Mouse (Mus musculus) adrenal gland, adult 2 months (tissue): ENCODE measurements around the gene Hectd4. TPM values are rescaled to one million over a fixed set of nuclear protein-coding genes. Genes with fewer than 3 reads are reported as not detected.
"Not testable (repeated sequence)": the region's sequence is repeated elsewhere in the genome, so short reads cannot be mapped to it uniquely, and the experiment has no call there.

Experiments
- DNase-seq: peaks from one replicate; pipeline ENCODE4 v3.0.0; 2021
- long read RNA-seq: library from polyadenylated mRNA; stranded (forward); transcript quantifications from one replicate; pipeline ENCODE4 v2.0.0, GENCODE M21; 2021
- polyA plus RNA-seq: library from polyadenylated mRNA; depleted of rRNA; stranded (reverse); fragments of >200 nt; gene quantifications from 2 replicates; pipeline ENCODE4 v1.2.3, GENCODE M21; 2012; rRNA removed
- total RNA-seq, 2 experiments: library from RNA; stranded (reverse); gene quantifications; 2 replicates each; pipeline ENCODE4 v1.2.3; 2021

Hectd4 gene
- total RNA-seq (10 to 100 TPM; 14.5 to 22.7 TPM), polyA plus RNA-seq (14.3 and 16.1 TPM in 2 replicates)
- long read RNA-seq, partial matches to known transcripts, result 0 of 1 reads
- long read RNA-seq, other reads (novel, unspliced or antisense), result 1 of 1 reads

- DNase-seq, result peak; percentile 96
Observed at GRCm38 (mm10) chr5:121219980-121220731, at the start of gene Hectd4. Hectd4 (plus strand) TSS chr5:121220219.

DNA sequence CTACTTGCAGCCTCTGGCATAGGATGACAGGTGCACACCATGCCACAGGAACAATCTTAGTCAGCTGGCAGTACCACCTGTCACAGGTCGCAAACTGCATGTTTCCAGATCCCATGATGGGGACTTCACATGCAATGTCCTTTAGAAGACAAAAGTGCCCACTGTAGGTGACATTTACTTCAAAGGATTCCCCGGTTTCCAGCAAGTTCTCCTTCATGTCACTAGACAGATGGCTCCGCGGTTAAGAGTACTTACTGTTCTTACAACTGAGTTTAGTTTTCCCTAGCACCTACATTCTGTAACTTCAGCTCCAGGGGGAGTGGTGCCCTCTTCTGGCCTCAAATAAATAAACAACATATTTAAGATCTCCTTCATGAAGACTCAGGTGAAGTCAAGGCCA lies 47.2 kb upstream of the Hectd4 start:
- DNase-seq, result no peak

GRCm38 (mm10) chr5:121179077-121179857 lies 40.8 kb upstream of the Hectd4 start:
- no peak for DNase-seq

DNA sequence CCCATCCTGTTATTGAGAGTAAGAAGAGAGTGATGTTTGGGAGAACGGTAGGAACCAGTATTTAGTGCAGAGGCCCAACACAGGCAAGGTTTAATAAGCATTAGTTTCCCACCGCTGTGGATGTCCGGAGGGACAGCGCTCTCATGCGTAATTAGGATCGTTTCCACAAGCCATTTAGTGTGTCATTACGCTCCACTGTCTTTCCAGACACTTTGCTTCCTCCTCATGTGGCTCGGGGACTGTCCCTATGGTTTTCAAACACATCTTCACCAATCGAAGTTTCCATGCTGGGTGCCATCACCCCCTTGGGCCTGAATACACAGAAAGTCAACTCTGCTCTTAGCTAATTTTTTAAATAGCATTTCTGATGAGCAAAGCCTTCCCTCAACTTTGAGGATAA lies 36.8 kb upstream of the Hectd4 start:
- DNase-seq, result no peak

GRCm38 (mm10) chr5:121184375-121184774 lies 35.6 kb upstream of the Hectd4 start:
- DNase-seq, result no peak

GRCm38 (mm10) chr5:121184945-121185551 lies 35.0 kb upstream of the Hectd4 start:
- DNase-seq, result no peak

DNA sequence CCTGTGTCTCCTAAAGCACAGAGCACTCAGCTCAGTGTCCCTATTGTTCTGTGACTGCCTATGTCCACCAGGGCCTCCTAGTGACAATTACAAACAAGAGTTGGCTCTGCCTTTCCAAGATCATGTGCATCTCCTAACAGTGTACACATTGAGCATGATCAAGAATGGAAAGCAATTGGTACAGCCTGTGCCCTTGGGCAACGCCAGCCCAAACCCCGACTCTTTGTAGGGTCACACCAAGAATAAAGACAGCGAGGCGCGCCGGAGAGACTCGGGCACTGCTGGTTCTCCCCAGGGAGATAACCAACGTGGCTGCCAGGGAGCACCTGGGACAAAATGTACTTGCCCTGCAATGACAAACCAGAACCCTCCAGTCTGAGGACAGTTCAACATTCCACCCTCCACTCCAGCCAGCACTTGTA lies 32.4 kb upstream of the Hectd4 start:
- no peak for DNase-seq

- no peak for DNase-seq
Observed at GRCm38 (mm10) chr5:121188265-121188664, 31.8 kb upstream of the Hectd4 start.

DNA sequence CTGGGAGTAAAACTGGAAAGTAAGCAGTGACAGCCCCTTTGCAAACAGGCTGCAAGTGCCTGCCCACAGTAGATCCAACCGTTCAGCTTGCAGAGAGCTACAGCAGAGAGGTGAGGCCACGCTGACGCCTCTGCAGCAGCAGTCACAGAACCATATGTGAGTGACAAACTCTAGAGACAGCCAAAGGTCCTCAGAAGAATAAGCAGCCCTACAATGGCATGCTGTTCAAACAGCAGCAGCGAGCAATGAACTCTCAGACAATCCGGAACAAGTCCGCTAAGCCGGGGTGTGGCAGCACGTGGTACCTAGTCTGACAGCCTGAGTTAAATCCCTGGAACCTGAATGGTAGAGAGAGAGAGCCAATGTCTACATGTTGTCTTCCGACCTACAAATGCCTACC lies 30.8 kb upstream of the Hectd4 start:
- DNase-seq, result no peak

DNA sequence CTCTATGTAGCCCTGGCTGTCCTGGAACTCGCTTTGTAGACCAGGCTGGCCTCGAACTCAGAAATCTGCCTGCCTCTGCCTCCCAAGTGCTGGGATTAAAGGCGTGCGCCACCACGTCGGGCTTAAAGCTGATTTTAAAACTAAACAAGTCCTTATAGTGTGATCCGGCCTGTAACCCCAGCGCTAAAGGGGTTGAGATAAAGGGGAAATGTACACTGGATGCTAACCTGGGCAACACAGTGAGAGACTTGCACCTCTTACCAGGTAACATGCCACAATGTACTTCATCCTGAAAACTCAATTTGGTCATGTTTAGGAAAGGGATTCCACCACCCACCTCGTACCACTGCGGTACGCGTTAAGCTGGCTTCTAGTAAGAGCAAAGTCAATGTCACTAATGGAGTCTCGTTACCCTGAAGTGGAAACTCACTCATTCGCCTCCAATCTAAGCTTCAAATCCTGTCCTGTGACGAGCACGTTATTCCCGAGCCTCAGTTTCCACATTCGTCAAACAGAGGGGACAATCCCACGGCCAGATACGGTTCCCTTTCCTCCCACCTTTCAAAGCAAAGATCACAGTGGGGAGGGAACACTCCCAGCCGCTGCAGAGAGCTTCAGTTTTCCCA lies 29.7 kb upstream of the Hectd4 start:
- DNase-seq, result no peak

GRCm38 (mm10) chr5:121190836-121191583 lies 29.0 kb upstream of the Hectd4 start, which contains the start of gene Ptpn11:
Ptpn11 (minus strand) TSS chr5:121191397.
- DNase-seq, result peak; percentile 93

DNA sequence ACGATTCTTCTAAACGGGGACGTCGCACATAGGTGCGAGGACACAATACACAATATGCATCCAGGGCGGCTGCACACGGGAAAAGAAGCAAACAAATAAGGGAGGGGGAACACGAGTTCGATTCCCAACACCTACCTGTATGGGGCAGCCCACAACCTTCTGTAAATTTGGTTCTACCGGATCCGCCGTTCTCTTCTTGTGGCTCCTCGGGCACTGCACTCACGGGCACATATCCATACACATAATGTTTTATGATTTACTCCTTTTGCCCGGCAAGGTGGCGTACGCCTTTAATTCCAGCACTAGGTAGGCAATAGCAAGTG lies 28.5 kb upstream of the Hectd4 start:
- DNase-seq, result no peak

DNA sequence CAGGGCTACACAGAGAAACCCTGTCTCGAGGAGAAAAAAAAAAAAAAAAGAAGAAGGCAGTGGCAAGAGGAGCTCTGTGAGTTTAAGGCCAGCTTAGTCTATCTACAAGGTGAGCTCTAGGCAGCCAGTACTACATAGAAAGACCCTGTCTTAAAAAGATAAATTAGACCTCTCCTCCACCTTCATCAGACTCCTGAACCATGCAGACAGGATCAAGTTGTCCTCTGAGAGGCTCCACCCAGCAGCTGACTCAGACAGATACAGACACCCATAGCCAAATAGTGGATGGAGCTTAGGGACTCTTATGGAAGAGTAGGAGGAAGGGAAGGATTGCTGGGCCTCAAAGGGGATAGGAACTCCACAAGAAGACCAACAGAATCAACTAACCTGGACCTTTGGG lies 25.8 kb upstream of the Hectd4 start:
- no peak for DNase-seq

- DNase-seq, result no peak
Observed at GRCm38 (mm10) chr5:121196764-121197163, 23.3 kb upstream of the Hectd4 start.

DNA sequence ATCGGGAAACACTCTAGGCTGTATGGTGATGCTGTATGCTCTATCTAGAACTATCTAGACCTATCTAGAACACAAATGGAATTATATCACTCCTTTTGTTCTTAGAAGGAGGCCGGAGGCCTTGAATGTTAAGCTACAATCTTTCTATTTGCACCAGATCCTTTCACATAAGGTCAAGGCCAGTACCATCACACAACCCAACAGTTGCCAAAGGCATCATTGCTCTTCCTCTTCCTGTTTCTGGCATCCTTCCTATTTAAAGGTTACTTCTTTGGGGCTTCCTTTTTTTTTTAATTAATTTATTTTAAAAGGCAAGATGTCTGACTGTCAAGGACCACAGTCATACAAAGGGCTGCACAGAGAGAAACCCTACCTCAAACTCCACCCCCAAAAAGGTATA lies 22.7 kb upstream of the Hectd4 start:
- no peak for DNase-seq

GRCm38 (mm10) chr5:121198376-121198775 lies 21.6 kb upstream of the Hectd4 start:
- DNase-seq, result no peak

DNA sequence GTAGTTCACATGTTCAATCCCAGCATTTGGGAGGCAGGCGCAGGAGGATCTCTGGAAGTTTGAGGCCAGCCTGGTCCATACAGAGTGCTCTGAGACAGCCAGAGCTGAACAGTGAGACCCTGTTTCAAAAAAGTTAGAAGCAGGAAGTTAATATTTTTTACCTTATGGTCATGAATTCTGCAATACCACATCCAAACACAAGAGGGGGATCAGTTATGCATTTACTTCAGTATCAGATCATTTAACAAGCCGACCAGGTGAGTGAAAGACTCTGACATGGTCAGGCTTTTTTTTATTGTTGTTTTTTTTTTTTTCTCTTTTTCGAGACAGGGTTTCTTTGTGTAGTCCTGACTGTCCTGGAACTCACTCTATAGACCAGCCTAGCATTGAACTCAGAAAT lies 18.3 kb upstream of the Hectd4 start:
- no peak for DNase-seq

DNA sequence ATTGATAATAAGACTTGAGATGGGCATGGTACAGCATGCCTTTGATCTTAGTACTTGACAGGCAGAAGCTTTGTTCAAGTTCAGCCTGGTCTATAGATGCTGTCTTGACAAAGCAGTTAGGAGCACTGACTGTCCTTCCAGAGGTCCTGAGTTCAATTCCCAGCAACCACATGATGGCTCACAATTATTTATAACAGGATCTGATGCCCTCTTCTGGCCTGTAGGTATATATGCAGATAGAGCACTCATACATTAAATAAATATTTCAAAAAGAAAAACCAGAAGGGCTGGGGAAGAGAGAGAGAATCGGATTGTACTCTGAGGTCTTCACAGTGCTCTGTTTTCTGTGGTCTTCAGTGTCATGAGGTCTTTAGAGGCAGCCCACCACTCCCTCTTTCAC lies 17.6 kb upstream of the Hectd4 start:
- DNase-seq, result no peak

DNA sequence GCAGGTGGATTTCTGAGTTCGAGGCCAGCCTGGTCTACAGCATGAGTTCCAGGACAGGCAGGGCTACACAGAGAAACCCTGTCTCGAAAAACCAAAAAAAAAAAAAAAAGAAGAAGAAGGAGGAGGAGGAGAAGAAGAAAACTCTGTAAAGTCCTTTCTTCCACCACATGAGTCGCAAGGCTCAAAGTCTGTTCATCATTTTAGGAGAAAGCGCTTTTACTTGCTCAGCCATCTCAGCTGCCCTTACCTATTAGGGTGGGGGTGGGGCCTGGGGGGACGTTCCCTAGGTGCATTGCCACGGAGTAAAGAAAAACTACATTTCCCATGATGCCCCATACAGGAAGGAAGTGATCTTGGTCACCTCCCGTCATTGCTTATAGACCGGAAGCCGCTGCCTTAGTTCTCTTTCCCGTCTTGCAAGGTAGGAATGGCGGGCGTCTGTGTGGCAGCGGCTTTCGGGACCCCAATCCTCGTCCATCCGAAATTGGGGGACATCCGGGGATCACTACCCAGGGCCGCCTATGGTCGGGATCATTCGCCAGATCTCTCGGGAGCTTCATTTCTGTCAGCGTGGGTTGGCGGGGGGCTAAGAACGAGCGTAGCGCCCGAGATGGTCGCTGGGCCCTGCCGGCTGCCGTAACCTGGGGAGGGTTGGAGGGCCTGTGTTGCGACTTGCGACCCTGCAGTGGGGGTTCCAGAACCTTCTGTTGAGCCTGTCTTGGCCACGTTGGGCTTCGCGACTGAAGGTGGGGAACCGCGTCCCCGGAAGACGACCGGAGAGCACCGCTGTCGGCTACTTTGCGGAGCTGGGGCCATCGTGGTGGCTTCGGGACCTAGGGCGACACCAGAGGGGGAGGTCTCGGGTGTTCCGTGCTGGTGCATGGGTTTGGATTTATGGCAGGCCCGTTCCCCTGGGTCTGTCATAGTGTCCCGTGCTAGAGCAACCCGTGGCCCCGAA lies 15.6 kb upstream of the Hectd4 start, which contains the start of gene Rpl6:
Gene Rpl6, plus strand, starts transcription at position 350 of the 958 bp plus-strand sequence.
- DNase-seq, result peak; percentile 86

- not testable (repeated sequence) for DNase-seq
Observed at GRCm38 (mm10) chr5:121205537-121206130, 14.4 kb upstream of the Hectd4 start.
